Mouse (Mus musculus): ENCODE measurements at regions not wholly inside any gene's neighbourhood (a gene's known extent, or its start where the extent isn't known, plus 50 kb on each side); places are given as distances from the start of the nearest gene placed in this dataset.

GRCm38 (mm10) chr8:113549200-113549599, 86.2 kb upstream of the Mon1b start:
- Histone ChIP-seq H3K27ac (ENCODE audit: low read depth) (no peak overlapping the region), H3K4me2 (no peak overlapping the region), H3K27me3 (ENCODE audit: insufficient read depth, low read length) (no peaks in the 10 kb centered on the region), H3K36me3 (ENCODE audit: insufficient read depth) (no peaks in the 10 kb centered on the region), H3K4me3 (ENCODE audit: low read depth, low read length) (no peak overlapping the region), H3K9me3 (ENCODE audit: low read depth, low read length) (no peaks in the 10 kb centered on the region; the same call in 1 of the 2 replicates), H3K4me1 (ENCODE audit: insufficient read depth) (no peaks in the 10 kb centered on the region), H3K9ac (no peak overlapping the region)
- WGBS: 72% methylated on average over 7 of the region's 7 CpGs
- ATAC-seq (ENCODE audit: insufficient read depth) (no peak), DNase-seq (no peak)
- TF ChIP-seq CTCF (IDR thresholded peaks at IDR 0.05; ENCODE audit: low read depth): no peak

- Histone ChIP-seq H3K9me3 (ENCODE audit: low read depth, low read length) (no peaks in the 10 kb centered on the region; the same call in 1 of the 2 replicates), H3K27ac (ENCODE audit: low read depth) (no peak overlapping the region), H3K4me1 (ENCODE audit: insufficient read depth) (no peaks in the 10 kb centered on the region), H3K9ac (no peak overlapping the region), H3K4me2 (no peak overlapping the region), H3K4me3 (ENCODE audit: low read depth, low read length) (no peak overlapping the region), H3K27me3 (ENCODE audit: insufficient read depth, low read length) (no peaks in the 10 kb centered on the region), H3K36me3 (ENCODE audit: insufficient read depth) (no peaks in the 10 kb centered on the region)
- TF ChIP-seq CTCF (IDR thresholded peaks at IDR 0.05; ENCODE audit: low read depth): no peak
- ATAC-seq (ENCODE audit: insufficient read depth) (no peak), DNase-seq (no peak)
- WGBS: 48% methylated on average over 12 of the region's 12 CpGs
Observed at GRCm38 (mm10) chr8:113551454-113552273, 83.7 kb upstream of the Mon1b start.

- Histone ChIP-seq H3K9me3 (ENCODE audit: low read depth, low read length) (no peaks in the 10 kb centered on the region; the same call in 1 of the 2 replicates), H3K36me3 (ENCODE audit: insufficient read depth) (no peaks in the 10 kb centered on the region), H3K9ac (no peak overlapping the region), H3K4me2 (no peak overlapping the region), H3K27ac (ENCODE audit: low read depth) (no peak overlapping the region), H3K4me3 (ENCODE audit: low read depth, low read length) (no peak overlapping the region), H3K4me1 (ENCODE audit: insufficient read depth) (no peaks in the 10 kb centered on the region), H3K27me3 (ENCODE audit: insufficient read depth, low read length) (no peaks in the 10 kb centered on the region)
- ATAC-seq (ENCODE audit: insufficient read depth) (no peak), DNase-seq (no peak)
- no peak for TF ChIP-seq CTCF (IDR thresholded peaks at IDR 0.05; ENCODE audit: low read depth)
- WGBS: 71% methylated on average over 5 of the region's 5 CpGs
Observed at GRCm38 (mm10) chr8:113552826-113553225, 82.6 kb upstream of the Mon1b start.

- ATAC-seq (ENCODE audit: insufficient read depth) (no peak), DNase-seq (peak; percentile 50)
- Histone ChIP-seq H3K27ac (ENCODE audit: low read depth) (no peak overlapping the region), H3K36me3 (ENCODE audit: insufficient read depth) (no peaks in the 10 kb centered on the region), H3K4me1 (ENCODE audit: insufficient read depth) (no peaks in the 10 kb centered on the region), H3K27me3 (ENCODE audit: insufficient read depth, low read length) (no peaks in the 10 kb centered on the region), H3K4me3 (ENCODE audit: low read depth, low read length) (no peak overlapping the region), H3K4me2 (no peak overlapping the region), H3K9ac (no peak overlapping the region), H3K9me3 (ENCODE audit: low read depth, low read length) (no peaks in the 10 kb centered on the region; the same call in 1 of the 2 replicates)
- 39% methylated on average over 12 of the region's 12 CpGs for WGBS
- TF ChIP-seq CTCF (IDR thresholded peaks at IDR 0.05; ENCODE audit: low read depth): no peak
Observed at GRCm38 (mm10) chr8:113554700-113555455, 80.5 kb upstream of the Mon1b start.

- Histone ChIP-seq H3K4me3 (ENCODE audit: low read depth, low read length) (no peak overlapping the region), H3K9ac (no peak overlapping the region), H3K36me3 (ENCODE audit: insufficient read depth) (no peaks in the 10 kb centered on the region), H3K9me3 (ENCODE audit: low read depth, low read length) (no peaks in the 10 kb centered on the region), H3K27me3 (ENCODE audit: insufficient read depth, low read length) (no peaks in the 10 kb centered on the region), H3K4me2 (no peak overlapping the region), H3K4me1 (ENCODE audit: insufficient read depth) (no peaks in the 10 kb centered on the region), H3K27ac (ENCODE audit: low read depth) (no peak overlapping the region)
- TF ChIP-seq CTCF (IDR thresholded peaks at IDR 0.05; ENCODE audit: low read depth): no peak
- ATAC-seq (ENCODE audit: insufficient read depth) (no peak), DNase-seq (no peak)
- 63% methylated on average over 5 of the region's 5 CpGs for WGBS
Observed at GRCm38 (mm10) chr8:113556994-113557393, 78.4 kb upstream of the Mon1b start.

GRCm38 (mm10) chr8:113581098-113581497, 54.3 kb upstream of the Mon1b start:
- 22% methylated on average over 10 of the region's 10 CpGs for WGBS
- Histone ChIP-seq H3K27me3 (ENCODE audit: insufficient read depth, low read length) (no peaks in the 10 kb centered on the region), H3K27ac (ENCODE audit: low read depth) (no peak overlapping the region), H3K4me1 (ENCODE audit: insufficient read depth) (no peaks in the 10 kb centered on the region), H3K9me3 (ENCODE audit: low read depth, low read length) (no peaks in the 10 kb centered on the region), H3K9ac (no peak overlapping the region), H3K36me3 (ENCODE audit: insufficient read depth) (no peaks in the 10 kb centered on the region), H3K4me3 (ENCODE audit: low read depth, low read length) (no peak overlapping the region), H3K4me2 (no peak overlapping the region)
- ATAC-seq (ENCODE audit: insufficient read depth): no peak; the same call in 1 of the 2 replicates
- no peak for TF ChIP-seq CTCF (IDR thresholded peaks at IDR 0.05; ENCODE audit: low read depth)
- peak; percentile 36 for DNase-seq

- 13% methylated on average over 12 of the region's 12 CpGs for WGBS
- TF ChIP-seq CTCF (IDR thresholded peaks at IDR 0.05; ENCODE audit: low read depth): no peak
- Histone ChIP-seq H3K9me3 (ENCODE audit: low read depth, low read length) (no peaks in the 10 kb centered on the region), H3K36me3 (ENCODE audit: insufficient read depth) (no peaks in the 10 kb centered on the region), H3K27ac (ENCODE audit: low read depth) (no peak overlapping the region), H3K9ac (no peak overlapping the region), H3K4me3 (ENCODE audit: low read depth, low read length) (no peak overlapping the region), H3K27me3 (ENCODE audit: insufficient read depth, low read length) (no peaks in the 10 kb centered on the region), H3K4me2 (no peak overlapping the region), H3K4me1 (ENCODE audit: insufficient read depth) (no peaks in the 10 kb centered on the region)
- ATAC-seq (ENCODE audit: insufficient read depth) (peak; percentile 42; the same call in 1 of the 2 replicates), DNase-seq (no peak)
Observed at GRCm38 (mm10) chr8:113581704-113582103, 53.7 kb upstream of the Mon1b start.

Data from lung, embryonic 14.5 days (tissue).